Mouse (Mus musculus) liver, embryonic 12.5 days (tissue): Measurements from ENCODE around the gene Chaf1a. TPM values are rescaled to one million over a fixed set of nuclear protein-coding genes. Genes with fewer than 3 reads are reported as not detected.
"Not testable (repeated sequence)": the region's sequence is repeated elsewhere in the genome, so short reads cannot be mapped to it uniquely, and the experiment has no call there.

Experiments
- ATAC-seq: fragments of 200-750 bp; cut with Nextera tagmentation; 2 replicates; pipeline ENCODE4 v1.8.0; 2017; ENCODE audit warnings: moderate number of reproducible peaks, mild to moderate bottlenecking, moderate library complexity
- H3K27ac ChIP-seq: fragments of 300-500 bp; sonication (generic); 2 replicates; pipeline ENCODE4 v1.5.1; 2016; ENCODE audit warnings: mild to moderate bottlenecking
- H3K27me3 ChIP-seq: fragments of 300-500 bp; sonication (generic); replicated peaks from 2 replicates; pipeline ENCODE4 v1.6.1; 2016; ENCODE audit warnings: mild to moderate bottlenecking, moderate library complexity
- H3K36me3 ChIP-seq: fragments of 300-500 bp; sonication (generic); 2 replicates; pipeline ENCODE4 v1.6.1; 2016; ENCODE audit warnings: mild to moderate bottlenecking, moderate library complexity
- H3K4me1 ChIP-seq: fragments of 300-500 bp; sonication (generic); 2 replicates; pipeline ENCODE4 v1.6.1; 2016
- H3K4me2 ChIP-seq: fragments of 300-500 bp; sonication (generic); 2 replicates; pipeline ENCODE4 v1.6.1; 2016; ENCODE audit warnings: mild to moderate bottlenecking, moderate library complexity
- H3K4me3 ChIP-seq: fragments of 300-500 bp; sonication (generic); 2 replicates; pipeline ENCODE4 v1.5.1; 2016; ENCODE audit warnings: mild to moderate bottlenecking, moderate library complexity
- H3K9ac ChIP-seq: fragments of 300-500 bp; sonication (generic); 2 replicates; pipeline ENCODE4 v1.6.1; 2016; ENCODE audit warnings: mild to moderate bottlenecking, moderate library complexity
- H3K9me3 ChIP-seq: fragments of 300-500 bp; sonication (generic); replicated peaks from 2 replicates; pipeline ENCODE4 v1.6.1; 2016; ENCODE audit warnings: mild to moderate bottlenecking, moderate library complexity
- WGBS: fragments of 180-500 bp; shearing (Covaris S2); methylation state at CpG from one replicate; pipeline ENCODE4 v1.1.7; 2016; ENCODE audit not compliant: insufficient replicate concordance; 5-methylcytosine and 5-hydroxymethylcytosine counted together
- polyA plus RNA-seq: library from polyadenylated mRNA; unstranded; fragments of >200 nt; fragmentation: Nextera tagmentation; extraction: Ambion mirVana; gene quantifications from 2 replicates; pipeline ENCODE4 v1.2.1, GENCODE M21; 2016

The Chaf1a gene
- polyA plus RNA-seq, 1 experiment from 2014 or later = 37.6 TPM

- Histone ChIP-seq H3K36me3 (peaks cover 95% of the 10 kb centered on the region), H3K4me1 (peaks cover 20% of the 10 kb centered on the region), H3K4me3 (no peak overlapping the region), H3K27ac (no peak overlapping the region; the same call in 1 of the 2 replicates), H3K4me2 (no peak overlapping the region), H3K9ac (no peak overlapping the region), H3K27me3 (no peaks in the 10 kb centered on the region), H3K9me3 (no peaks in the 10 kb centered on the region)
- ATAC-seq = no peak; the same call in 1 of the 2 replicates
- WGBS = 65% methylated on average over 4 of the region's 4 CpGs
Measured at GRCm38 (mm10) chr17:56055945-56056678, 15.9 kb downstream of the Chaf1a start.

- no peaks in the 10 kb centered on the region for H3K27me3 ChIP-seq
- H3K4me3 ChIP-seq = no peak overlapping the region
- no peak overlapping the region for H3K4me2 ChIP-seq
- H3K4me1 ChIP-seq = peaks cover 20% of the 10 kb centered on the region
- 82% methylated on average over 11 of the region's 11 CpGs for WGBS
- H3K36me3 ChIP-seq = peaks cover 95% of the 10 kb centered on the region
- no peak for ATAC-seq
- no peak overlapping the region for H3K27ac ChIP-seq
- H3K9ac ChIP-seq = no peak overlapping the region
- no peaks in the 10 kb centered on the region for H3K9me3 ChIP-seq
Measured at GRCm38 (mm10) chr17:56057381-56058120, 17.3 kb downstream of the Chaf1a start.

- H3K4me1 ChIP-seq = peaks cover 13% of the 10 kb centered on the region
- no peak overlapping the region for H3K4me3 ChIP-seq
- no peak overlapping the region for H3K27ac ChIP-seq
- H3K36me3 ChIP-seq = peaks cover 100% of the 10 kb centered on the region
- H3K27me3 ChIP-seq = no peaks in the 10 kb centered on the region
- H3K9me3 ChIP-seq = no peaks in the 10 kb centered on the region
- WGBS = 91% methylated on average over 7 of the region's 7 CpGs
- no peak for ATAC-seq
- no peak overlapping the region for H3K4me2 ChIP-seq
- no peak overlapping the region for H3K9ac ChIP-seq
Measured at GRCm38 (mm10) chr17:56062081-56062480, 21.8 kb downstream of the Chaf1a start.

GRCm38 (mm10) chr17:56065715-56066114 is 25.5 kb downstream of the Chaf1a start:
- Histone ChIP-seq H3K4me1 (peaks cover 13% of the 10 kb centered on the region), H3K36me3 (peaks cover 100% of the 10 kb centered on the region)
- not testable (repeated sequence) for H3K4me2 ChIP-seq, ATAC-seq, H3K9me3 ChIP-seq, H3K27ac ChIP-seq, H3K27me3 ChIP-seq, H3K4me3 ChIP-seq, H3K9ac ChIP-seq
- 78% methylated on average over 6 of the region's 6 CpGs for WGBS

- no peak for ATAC-seq
- Histone ChIP-seq H3K27ac (no peak overlapping the region), H3K9me3 (no peaks in the 10 kb centered on the region), H3K4me1 (peaks cover 13% of the 10 kb centered on the region), H3K27me3 (no peaks in the 10 kb centered on the region), H3K4me3 (no peak overlapping the region), H3K4me2 (no peak overlapping the region), H3K36me3 (peaks cover 100% of the 10 kb centered on the region), H3K9ac (no peak overlapping the region)
Measured at GRCm38 (mm10) chr17:56066451-56066850, 26.2 kb downstream of the Chaf1a start.

- Histone ChIP-seq H3K9ac (no peak overlapping the region), H3K4me3 (no peak overlapping the region), H3K36me3 (peaks cover 92% of the 10 kb centered on the region), H3K27ac (no peak overlapping the region), H3K4me1 (peaks cover 9% of the 10 kb centered on the region), H3K9me3 (no peaks in the 10 kb centered on the region), H3K4me2 (no peak overlapping the region), H3K27me3 (no peaks in the 10 kb centered on the region)
- no peak for ATAC-seq
- 93% methylated on average over 14 of the region's 14 CpGs for WGBS
Measured at GRCm38 (mm10) chr17:56069066-56069465, 28.8 kb downstream of the Chaf1a start.

- Histone ChIP-seq H3K9me3 (no peaks in the 10 kb centered on the region), H3K27me3 (no peaks in the 10 kb centered on the region), H3K4me1 (peaks cover 26% of the 10 kb centered on the region), H3K4me3 (no peak overlapping the region), H3K27ac (no peak overlapping the region), H3K9ac (no peak overlapping the region), H3K36me3 (peaks cover 72% of the 10 kb centered on the region), H3K4me2 (no peak overlapping the region)
- no peak for ATAC-seq
Measured at GRCm38 (mm10) chr17:56071126-56071525, 30.9 kb downstream of the Chaf1a start.

- no peak overlapping the region for H3K4me3 ChIP-seq
- H3K4me1 ChIP-seq = peaks cover 26% of the 10 kb centered on the region
- no peaks in the 10 kb centered on the region for H3K9me3 ChIP-seq
- no peak overlapping the region for H3K27ac ChIP-seq
- no peak overlapping the region for H3K4me2 ChIP-seq
- H3K36me3 ChIP-seq = peaks cover 61% of the 10 kb centered on the region
- H3K27me3 ChIP-seq = no peaks in the 10 kb centered on the region
- ATAC-seq = no peak
- 88% methylated on average over 5 of the region's 5 CpGs for WGBS
- H3K9ac ChIP-seq = no peak overlapping the region
Measured at GRCm38 (mm10) chr17:56072243-56072642, 32.0 kb downstream of the Chaf1a start.

- H3K4me3 ChIP-seq = peak overlapping the region; percentile 84
- peak overlapping the region; percentile 81 for H3K9ac ChIP-seq
- no peaks in the 10 kb centered on the region for H3K9me3 ChIP-seq
- H3K4me2 ChIP-seq = peak overlapping the region; percentile 96
- peaks cover 40% of the 10 kb centered on the region for H3K36me3 ChIP-seq
- peak overlapping the region; percentile 98 for H3K27ac ChIP-seq
- no peaks in the 10 kb centered on the region for H3K27me3 ChIP-seq
- peak; percentile 30 for ATAC-seq
- peaks cover 34% of the 10 kb centered on the region for H3K4me1 ChIP-seq
- 7% methylated on average over 22 of the region's 22 CpGs for WGBS
Measured at GRCm38 (mm10) chr17:56074097-56074826, 34.0 kb downstream of the Chaf1a start.

GRCm38 (mm10) chr17:56074827-56075208 is 34.6 kb downstream of the Chaf1a start, which contains the start of gene Ubxn6:
Gene Ubxn6 (minus strand): TSS chr17:56075028.
- H3K9me3 ChIP-seq = no peaks in the 10 kb centered on the region
- H3K27me3 ChIP-seq = no peaks in the 10 kb centered on the region
- WGBS = under 1% methylated on average over 35 of the region's 35 CpGs
- H3K4me1 ChIP-seq = peaks cover 34% of the 10 kb centered on the region
- peak within 1 kb of the TSS; percentile 98 for H3K27ac ChIP-seq
- H3K36me3 ChIP-seq = peaks cover 35% of the 10 kb centered on the region
- ATAC-seq = peak; percentile 22
- H3K9ac ChIP-seq = peak within 1 kb of the TSS; percentile 81
- H3K4me2 ChIP-seq = peak within 1 kb of the TSS; percentile 96
- peak within 1 kb of the TSS; percentile 84 for H3K4me3 ChIP-seq

GRCm38 (mm10) chr17:56077523-56077922 is 37.3 kb downstream of the Chaf1a start:
- H3K36me3 ChIP-seq = peaks cover 18% of the 10 kb centered on the region
- H3K9ac ChIP-seq = no peak overlapping the region
- 75% methylated on average over 5 of the region's 5 CpGs for WGBS
- no peaks in the 10 kb centered on the region for H3K27me3 ChIP-seq
- ATAC-seq = no peak
- H3K9me3 ChIP-seq = no peaks in the 10 kb centered on the region
- H3K4me3 ChIP-seq = no peak overlapping the region
- H3K4me2 ChIP-seq = no peak overlapping the region
- peaks cover 55% of the 10 kb centered on the region for H3K4me1 ChIP-seq
- no peak overlapping the region for H3K27ac ChIP-seq

- H3K27me3 ChIP-seq, ATAC-seq, H3K9me3 ChIP-seq: not testable (repeated sequence)
- Histone ChIP-seq H3K4me2 (peak overlapping the region; percentile 94), H3K9ac (peak overlapping the region; percentile 62), H3K36me3 (peaks cover 18% of the 10 kb centered on the region), H3K4me3 (peak overlapping the region; percentile 88), H3K27ac (peak overlapping the region; percentile 82), H3K4me1 (peaks cover 55% of the 10 kb centered on the region)
- 54% methylated on average over 9 of the region's 9 CpGs for WGBS
Measured at GRCm38 (mm10) chr17:56078361-56078760, 38.1 kb downstream of the Chaf1a start.
